Mouse (Mus musculus): ENCODE results near the gene Ap5z1. TPM values are rescaled to one million over a fixed set of nuclear protein-coding genes. Genes with fewer than 3 reads are reported as not detected.

The Ap5z1 gene
- total and polyA plus RNA-seq, 2 experiments from 2014 or later, result 3.9 to 8.2 TPM

DNA sequence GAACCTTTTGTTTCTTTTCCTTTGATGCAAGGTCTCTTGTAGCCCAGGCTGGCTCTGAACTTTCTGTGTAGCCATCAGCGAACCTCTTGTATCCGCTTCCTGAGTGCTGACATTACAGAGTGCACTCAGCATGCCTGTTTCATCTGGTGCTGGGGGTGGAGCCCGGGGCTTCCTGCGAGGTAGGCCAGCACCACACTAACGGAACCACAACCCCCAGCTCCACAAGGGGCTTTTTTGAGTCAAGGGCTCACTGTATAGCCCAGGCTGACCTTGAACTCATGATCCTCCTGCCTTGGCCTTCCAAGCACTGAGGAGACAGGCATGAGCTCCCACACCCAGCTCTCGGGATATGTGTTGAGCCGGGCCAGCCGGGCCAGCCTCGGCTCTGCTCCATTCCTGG is 12.9 kb upstream of the Ap5z1 start:
- no peak overlapping the region for H3K27ac ChIP-seq (ENCODE audit: low read depth)
- TF ChIP-seq CTCF (IDR thresholded peaks at IDR 0.05; ENCODE audit: low read depth), result no peak
- TF ChIP-seq EP300 (IDR thresholded peaks at IDR 0.05; ENCODE audit: low read depth), result no peak
- WGBS, result 89% methylated on average over 9 of the region's 9 CpGs
- H3K9ac ChIP-seq (replicated peaks; ENCODE audit: low read depth, low read length), result no peak overlapping the region
- H3K4me3 ChIP-seq (ENCODE audit: low read depth, low read length), result no peak overlapping the region
- DNase-seq (ENCODE audit: low spot score), result no peak
- H3K36me3 ChIP-seq (replicated peaks; ENCODE audit: control insufficient read depth, insufficient read depth, low read length), result peaks cover 43% of the 10 kb centered on the region
- 0 out of 2 replicates have a peak, but pooled peaks cover under 1% of the 10 kb centered on the region for H3K4me1 ChIP-seq (ENCODE audit: control insufficient read depth, insufficient read depth)
- H3K4me2 ChIP-seq (ENCODE audit: low read depth, low read length), result no peak overlapping the region
- H3K27me3 ChIP-seq (ENCODE audit: control insufficient read depth, insufficient read depth, low read length), result no peaks in the 10 kb centered on the region
- no peak for ATAC-seq (ENCODE audit: insufficient read depth, low read depth)
- H3K9me3 ChIP-seq (replicated peaks; ENCODE audit: control insufficient read depth, low read length), result no peaks in the 10 kb centered on the region

DNA sequence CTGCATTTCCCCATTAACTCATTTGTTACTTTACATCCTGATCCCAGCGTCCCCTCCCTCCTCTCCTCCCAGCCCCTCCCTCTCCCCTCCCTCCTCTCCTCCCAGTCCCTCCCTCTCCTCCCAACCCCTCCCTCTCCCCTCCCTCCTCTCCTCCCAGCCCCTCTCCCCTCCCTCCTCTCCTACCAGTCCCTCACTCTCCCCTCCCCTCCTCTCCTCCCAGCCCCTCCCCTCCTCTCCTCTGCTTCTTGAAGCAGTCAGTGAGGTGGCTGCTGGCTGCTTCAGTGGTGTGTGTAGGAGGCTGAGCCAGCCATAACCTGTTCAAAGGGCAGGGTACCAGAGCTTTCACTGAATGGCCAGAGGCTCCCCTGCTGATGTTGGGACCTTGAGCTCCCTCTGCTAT is 12.0 kb upstream of the Ap5z1 start:
- Histone ChIP-seq H3K4me2 (ENCODE audit: low read depth, low read length) (no peak overlapping the region), H3K4me1 (ENCODE audit: control insufficient read depth, insufficient read depth) (no peaks in the 10 kb centered on the region), H3K4me3 (ENCODE audit: low read depth, low read length) (no peak overlapping the region), H3K36me3 (replicated peaks; ENCODE audit: control insufficient read depth, insufficient read depth, low read length) (peaks cover 51% of the 10 kb centered on the region), H3K9ac (replicated peaks; ENCODE audit: low read depth, low read length) (no peak overlapping the region), H3K9me3 (replicated peaks; ENCODE audit: control insufficient read depth, low read length) (no peaks in the 10 kb centered on the region), H3K27me3 (ENCODE audit: control insufficient read depth, insufficient read depth, low read length) (no peaks in the 10 kb centered on the region), H3K27ac (ENCODE audit: low read depth) (no peak overlapping the region)
- 35% methylated on average over 1 of the region's 1 CpGs for WGBS
- DNase-seq (ENCODE audit: low spot score), result no peak
- TF ChIP-seq EP300 (IDR thresholded peaks at IDR 0.05; ENCODE audit: low read depth), result no peak
- TF ChIP-seq CTCF (IDR thresholded peaks at IDR 0.05; ENCODE audit: low read depth), result no peak
- no peak for ATAC-seq (ENCODE audit: insufficient read depth, low read depth)

DNA sequence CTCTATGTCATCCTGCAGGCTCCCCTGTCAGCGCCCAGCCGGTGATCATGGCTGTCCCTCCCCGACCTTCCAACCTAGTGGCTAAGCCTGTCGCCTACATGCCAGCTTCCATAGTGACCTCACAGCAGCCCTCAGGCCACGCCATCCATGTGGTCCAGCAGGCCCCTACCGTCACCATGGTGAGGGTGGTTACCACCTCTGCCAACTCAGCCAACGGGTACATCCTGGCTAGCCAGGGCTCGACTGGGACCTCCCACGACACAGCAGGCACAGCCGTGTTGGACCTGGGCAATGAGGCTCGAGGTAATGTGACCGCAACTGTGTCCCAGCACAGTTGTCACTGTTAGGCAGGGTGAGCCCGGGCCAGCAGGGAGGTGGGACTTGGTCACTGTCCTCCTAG is 10.0 kb upstream of the Ap5z1 start:
- Histone ChIP-seq H3K9me3 (replicated peaks; ENCODE audit: control insufficient read depth, low read length) (no peaks in the 10 kb centered on the region), H3K27ac (ENCODE audit: low read depth) (no peak overlapping the region), H3K4me1 (ENCODE audit: control insufficient read depth, insufficient read depth) (peaks cover 7% of the 10 kb centered on the region; the same call in 1 of the 2 replicates), H3K4me3 (ENCODE audit: low read depth, low read length) (no peak overlapping the region), H3K27me3 (ENCODE audit: control insufficient read depth, insufficient read depth, low read length) (no peaks in the 10 kb centered on the region), H3K36me3 (replicated peaks; ENCODE audit: control insufficient read depth, insufficient read depth, low read length) (peaks cover 71% of the 10 kb centered on the region), H3K4me2 (ENCODE audit: low read depth, low read length) (no peak overlapping the region), H3K9ac (replicated peaks; ENCODE audit: low read depth, low read length) (no peak overlapping the region)
- ATAC-seq (ENCODE audit: insufficient read depth, low read depth), result no peak
- 91% methylated on average over 13 of the region's 13 CpGs for WGBS
- TF ChIP-seq EP300 (IDR thresholded peaks at IDR 0.05; ENCODE audit: low read depth) (no peak), CTCF (IDR thresholded peaks at IDR 0.05; ENCODE audit: low read depth) (no peak)
- no peak for DNase-seq (ENCODE audit: low spot score)

DNA sequence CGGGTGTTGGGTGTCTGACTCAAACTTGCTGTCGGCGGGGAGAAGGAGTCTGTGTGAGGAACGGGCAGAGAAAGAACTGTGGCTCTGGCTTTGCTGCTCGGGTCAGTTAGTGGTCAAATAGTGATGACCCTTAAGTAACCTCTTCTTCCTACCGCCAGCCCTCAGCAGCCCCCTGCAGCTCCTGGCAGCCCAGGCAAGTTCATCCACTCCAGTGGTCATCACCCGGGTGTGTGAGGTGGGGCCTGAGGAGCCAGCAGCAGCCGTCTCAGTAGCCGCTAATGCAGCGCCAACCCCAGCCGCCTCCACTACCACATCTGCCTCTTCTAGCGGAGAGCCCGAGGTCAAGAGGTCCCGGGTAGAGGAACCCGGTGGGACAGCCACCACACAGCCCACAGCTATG is 7.4 kb upstream of the Ap5z1 start:
- peaks cover 60% of the 10 kb centered on the region for H3K36me3 ChIP-seq (replicated peaks; ENCODE audit: control insufficient read depth, insufficient read depth, low read length)
- no peak overlapping the region for H3K4me2 ChIP-seq (ENCODE audit: low read depth, low read length)
- TF ChIP-seq EP300 (IDR thresholded peaks at IDR 0.05; ENCODE audit: low read depth) (no peak), CTCF (IDR thresholded peaks at IDR 0.05; ENCODE audit: low read depth) (no peak)
- no peaks in the 10 kb centered on the region for H3K27me3 ChIP-seq (ENCODE audit: control insufficient read depth, insufficient read depth, low read length)
- WGBS, result 61% methylated on average over 15 of the region's 15 CpGs
- DNase-seq (ENCODE audit: low spot score) (no peak), ATAC-seq (ENCODE audit: insufficient read depth, low read depth) (no peak)
- no peak overlapping the region for H3K4me3 ChIP-seq (ENCODE audit: low read depth, low read length)
- peaks cover 7% of the 10 kb centered on the region; the same call in 1 of the 2 replicates for H3K4me1 ChIP-seq (ENCODE audit: control insufficient read depth, insufficient read depth)
- no peak overlapping the region for H3K9ac ChIP-seq (replicated peaks; ENCODE audit: low read depth, low read length)
- H3K9me3 ChIP-seq (replicated peaks; ENCODE audit: control insufficient read depth, low read length), result no peaks in the 10 kb centered on the region
- H3K27ac ChIP-seq (ENCODE audit: low read depth), result no peak overlapping the region

DNA sequence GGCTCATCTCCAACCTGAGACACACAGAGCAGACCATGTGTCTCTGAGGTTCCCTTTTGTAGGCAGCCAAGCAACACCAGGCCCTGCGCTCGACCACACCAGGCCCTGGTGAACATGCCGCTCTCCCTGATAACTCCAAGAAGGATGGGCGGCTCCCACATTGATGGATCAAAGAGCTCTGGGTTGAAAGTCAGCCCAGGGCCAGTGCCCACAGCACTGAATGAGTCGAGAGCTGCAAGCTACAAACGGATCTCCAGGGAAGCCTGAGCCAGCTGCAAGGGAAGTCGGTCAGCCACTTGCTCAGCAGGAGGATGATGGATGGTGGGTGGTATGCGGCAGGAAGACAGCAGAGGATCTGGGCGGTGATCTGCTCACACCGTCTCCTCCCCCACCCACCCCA is 6.4 kb upstream of the Ap5z1 start:
- Histone ChIP-seq H3K36me3 (replicated peaks; ENCODE audit: control insufficient read depth, insufficient read depth, low read length) (peaks cover 60% of the 10 kb centered on the region), H3K9ac (replicated peaks; ENCODE audit: low read depth, low read length) (no peak overlapping the region), H3K4me1 (ENCODE audit: control insufficient read depth, insufficient read depth) (peaks cover 7% of the 10 kb centered on the region; the same call in 1 of the 2 replicates), H3K4me2 (ENCODE audit: low read depth, low read length) (no peak overlapping the region), H3K9me3 (replicated peaks; ENCODE audit: control insufficient read depth, low read length) (no peaks in the 10 kb centered on the region), H3K27me3 (ENCODE audit: control insufficient read depth, insufficient read depth, low read length) (no peaks in the 10 kb centered on the region), H3K4me3 (ENCODE audit: low read depth, low read length) (no peak overlapping the region), H3K27ac (ENCODE audit: low read depth) (no peak overlapping the region)
- WGBS, result 38% methylated on average over 10 of the region's 10 CpGs
- peak; percentile 28; the same call in 1 of the 2 replicates for ATAC-seq (ENCODE audit: insufficient read depth, low read depth)
- DNase-seq (ENCODE audit: low spot score), result no peak
- TF ChIP-seq EP300 (IDR thresholded peaks at IDR 0.05; ENCODE audit: low read depth) (no peak), CTCF (IDR thresholded peaks at IDR 0.05; ENCODE audit: low read depth) (no peak)
